Mouse (Mus musculus): ENCODE data around the gene Tnni1.

Tnni1 gene

DNA sequence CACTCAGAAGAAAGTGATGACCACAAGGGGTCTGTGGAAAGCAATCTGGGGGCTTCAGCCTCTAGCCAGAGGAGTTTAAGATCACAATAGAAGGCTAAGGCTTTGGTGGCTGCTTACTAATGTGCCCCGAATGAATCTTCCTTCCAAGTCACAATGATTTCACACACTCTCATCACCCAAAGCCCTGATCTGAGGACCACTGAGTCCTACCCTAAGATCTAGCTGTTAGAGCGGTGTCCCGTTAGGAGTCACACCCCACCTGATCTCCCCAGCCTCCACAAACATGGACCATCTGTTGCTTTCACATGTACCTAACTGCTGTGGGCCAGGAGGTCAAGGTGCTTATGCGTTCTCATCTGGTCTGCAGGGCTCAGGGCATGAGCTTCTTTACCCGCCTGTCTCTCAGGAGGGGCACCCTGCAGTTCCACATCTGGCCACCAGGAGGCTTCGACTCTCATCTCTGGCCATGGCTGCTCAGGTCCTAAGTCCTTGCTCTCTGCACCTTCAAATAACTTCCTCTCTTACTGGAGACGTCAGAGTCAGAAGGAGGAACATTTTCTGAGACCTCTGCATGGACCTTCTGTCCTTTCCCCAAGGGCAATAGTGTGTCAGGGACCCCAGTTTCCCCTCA lies 31.9 kb downstream of the Tnni1 start:
- DNase-seq: peak; percentile 91 to 97

DNA sequence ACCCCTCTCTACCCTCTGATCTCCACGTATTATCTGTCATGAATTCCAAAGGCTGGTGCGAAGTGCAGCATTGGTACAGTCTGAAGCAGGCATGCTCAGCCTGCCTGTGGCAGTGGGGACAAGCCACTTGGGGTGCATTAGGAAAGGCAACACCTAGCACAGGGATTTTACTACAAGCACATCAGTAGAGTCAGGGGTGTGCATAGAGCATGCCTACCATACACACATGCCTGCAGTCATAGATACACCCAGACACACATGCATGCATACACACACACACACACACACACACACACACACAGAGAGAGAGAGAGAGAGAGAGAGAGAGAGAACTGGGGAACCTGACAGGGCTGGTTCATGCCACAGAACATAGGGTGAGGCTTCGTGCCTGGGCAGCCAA lies 33.0 kb downstream of the Tnni1 start:
- no peak for DNase-seq

DNA sequence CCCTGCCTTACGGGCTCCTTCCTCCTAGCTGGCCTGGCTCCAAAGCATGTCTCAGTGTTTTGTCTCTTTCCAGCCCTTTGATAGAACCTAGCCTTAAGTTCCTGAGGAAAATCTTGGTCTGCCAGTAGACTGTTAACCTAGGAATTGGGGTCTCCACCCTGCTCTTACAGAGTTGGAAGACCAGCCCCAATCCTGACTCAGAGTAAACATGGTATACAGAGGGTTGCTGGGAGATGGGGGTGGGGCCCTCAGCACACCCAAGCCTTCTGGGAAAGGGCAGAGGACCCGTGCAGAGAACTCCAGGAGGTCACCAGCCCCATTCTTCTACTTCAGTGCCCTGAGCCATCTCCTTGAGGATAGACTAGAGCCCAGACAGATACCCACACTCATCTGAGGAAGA lies 33.4 kb downstream of the Tnni1 start:
- DNase-seq: no peak

DNA sequence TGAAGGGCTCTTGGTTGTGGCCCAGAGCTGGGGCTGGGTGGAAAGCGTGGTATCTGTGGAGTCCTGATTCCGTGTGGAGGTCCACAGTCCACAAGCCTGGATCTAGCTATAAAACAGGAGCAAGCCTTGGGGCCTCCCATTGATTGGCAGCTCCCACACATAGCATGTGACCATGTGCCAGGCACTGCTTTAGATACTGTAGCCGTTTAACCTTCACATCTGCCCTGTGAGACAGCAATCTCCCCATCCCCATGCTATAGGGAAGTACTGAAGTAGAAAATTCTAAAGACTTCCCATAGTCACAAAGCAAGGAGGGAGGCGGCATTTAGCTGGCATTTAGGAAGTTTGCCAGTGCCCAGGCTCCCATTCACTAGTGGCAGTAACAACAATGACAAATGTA lies 33.8 kb downstream of the Tnni1 start:
- DNase-seq: peak in 1 of 2 experiments; percentile 67

DNA sequence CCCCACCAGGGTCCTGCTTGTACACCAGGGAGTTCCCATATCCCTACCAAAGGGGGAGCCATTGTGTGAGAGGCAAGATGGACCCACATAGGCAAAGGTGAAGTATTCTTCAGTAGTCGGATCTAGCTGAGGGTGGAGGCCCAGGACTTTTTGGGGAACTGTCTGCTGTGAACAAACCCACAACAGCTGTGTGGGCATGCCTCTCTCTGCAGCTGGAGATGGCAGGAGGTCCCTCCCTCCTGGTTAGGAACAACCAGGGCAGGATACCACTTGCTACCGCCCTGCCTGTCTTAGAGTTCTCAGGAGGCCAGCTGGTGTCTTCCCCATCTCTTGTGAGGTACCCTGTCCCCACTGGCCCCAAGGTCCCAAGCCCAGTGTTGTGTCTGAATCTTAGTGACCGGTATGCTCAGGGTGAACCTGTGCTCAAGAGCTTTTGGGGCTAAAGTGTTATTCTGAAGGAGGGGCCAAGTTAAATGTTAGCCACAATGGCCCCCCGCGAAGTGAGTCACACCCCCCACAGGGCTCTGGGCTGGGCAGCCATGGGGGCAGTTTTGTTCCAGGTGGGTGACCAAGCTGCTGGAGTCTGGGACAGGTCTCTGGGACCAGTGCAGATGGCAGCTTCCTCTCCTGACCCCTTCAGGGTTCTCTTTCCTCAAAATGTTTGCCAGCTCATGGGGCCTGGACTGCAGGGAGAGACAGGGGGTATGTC lies 34.6 kb downstream of the Tnni1 start:
- DNase-seq: peak; percentile 82 to 92

DNA sequence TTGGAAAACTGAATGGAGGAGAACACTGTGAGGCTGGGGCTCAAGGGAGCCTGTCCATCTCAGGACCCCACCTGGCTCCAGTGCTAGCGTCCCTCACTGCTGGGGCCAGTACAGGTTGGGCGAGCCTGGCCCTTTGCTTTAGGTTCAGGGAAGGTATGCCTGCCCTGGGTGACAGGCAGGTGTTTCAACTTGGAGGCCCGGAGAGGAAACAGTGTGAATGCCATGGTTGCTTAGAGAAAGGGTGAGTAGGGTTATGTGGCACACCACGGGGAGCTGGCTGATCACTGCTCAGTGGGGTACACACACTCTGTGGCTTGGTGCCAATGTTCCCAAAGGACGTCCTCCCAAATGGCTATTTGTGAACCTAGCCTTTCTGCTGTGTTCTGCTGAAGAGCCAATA lies 35.3 kb downstream of the Tnni1 start:
- DNase-seq: peak in 1 of 2 experiments; percentile 62

DNA sequence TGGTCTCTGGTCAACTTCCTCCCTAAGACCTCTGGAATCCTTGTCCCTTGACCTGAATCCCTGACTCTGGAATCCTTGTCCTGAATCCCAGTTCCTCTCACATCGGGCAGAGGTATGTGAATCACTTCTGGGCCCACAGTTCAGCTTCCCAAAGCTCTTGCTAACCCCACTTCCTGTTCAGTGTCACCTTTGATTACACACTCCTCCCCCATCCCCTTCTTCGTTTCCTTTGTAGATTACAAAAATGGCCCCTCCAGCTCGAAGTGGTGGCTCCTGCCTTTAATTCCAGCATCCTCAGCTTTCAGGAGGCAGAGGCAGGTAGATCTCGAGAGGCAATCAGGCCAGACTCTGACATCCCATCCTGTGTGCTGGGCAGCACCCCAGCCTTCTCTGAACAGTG lies 38.4 kb downstream of the Tnni1 start:
- DNase-seq: no peak

DNA sequence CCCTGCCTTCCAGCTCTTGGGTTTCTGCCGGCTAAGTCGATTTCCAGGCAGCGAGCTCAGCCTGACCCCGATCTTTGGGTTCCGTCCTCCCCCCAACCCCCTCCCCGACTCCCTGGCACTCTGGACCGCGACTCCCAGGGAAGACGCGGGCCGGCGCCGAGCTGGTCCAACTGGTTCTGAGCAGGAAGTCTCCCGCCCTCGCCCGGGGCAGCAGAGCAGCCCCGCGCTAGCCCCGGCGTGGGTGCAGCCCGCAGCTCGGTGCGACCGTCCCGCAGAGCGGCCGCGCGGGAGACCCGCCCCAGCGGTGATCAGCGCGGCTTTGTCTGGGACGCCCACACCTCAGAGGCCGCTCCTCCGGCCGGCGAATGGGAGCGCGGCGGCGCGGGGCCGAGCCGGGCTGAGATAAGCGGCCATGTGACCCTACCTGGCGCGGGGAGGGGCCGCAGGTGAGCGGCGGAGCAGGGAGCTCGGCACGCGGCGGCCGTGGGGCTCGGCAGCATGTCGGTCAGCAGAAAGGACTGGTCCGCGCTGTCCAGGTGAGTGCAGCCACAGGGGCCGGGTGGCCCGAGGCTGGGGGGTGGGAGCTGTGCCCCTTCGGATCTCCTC lies 39.4 kb downstream of the Tnni1 start, which contains the start of gene Lad1:
Gene Lad1, plus strand, starts transcription at position 118 of the 606 bp plus-strand sequence.
- peak; percentile 77 to 92 for DNase-seq

DNA sequence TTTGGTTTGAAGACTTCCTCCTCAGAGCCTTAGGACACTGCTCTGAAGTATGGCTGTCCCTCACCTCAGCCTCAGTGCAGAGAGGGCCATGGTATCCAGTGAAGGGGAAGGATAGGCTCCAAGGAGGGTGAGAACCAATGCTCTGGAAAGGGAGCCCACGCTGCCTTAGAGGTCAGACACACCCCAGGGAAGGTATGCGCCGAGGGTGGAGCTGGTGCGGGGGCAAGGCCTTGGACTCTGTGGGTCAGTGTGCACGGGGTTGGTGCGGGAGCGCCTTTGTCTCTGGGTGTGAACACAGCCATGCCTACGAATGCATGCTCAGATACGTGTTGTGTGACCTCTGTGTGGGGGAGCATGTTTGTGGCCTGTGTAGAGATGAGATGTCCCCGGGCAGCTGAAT lies 40.8 kb downstream of the Tnni1 start:
- DNase-seq: peak in 1 of 2 experiments; percentile 67

DNA sequence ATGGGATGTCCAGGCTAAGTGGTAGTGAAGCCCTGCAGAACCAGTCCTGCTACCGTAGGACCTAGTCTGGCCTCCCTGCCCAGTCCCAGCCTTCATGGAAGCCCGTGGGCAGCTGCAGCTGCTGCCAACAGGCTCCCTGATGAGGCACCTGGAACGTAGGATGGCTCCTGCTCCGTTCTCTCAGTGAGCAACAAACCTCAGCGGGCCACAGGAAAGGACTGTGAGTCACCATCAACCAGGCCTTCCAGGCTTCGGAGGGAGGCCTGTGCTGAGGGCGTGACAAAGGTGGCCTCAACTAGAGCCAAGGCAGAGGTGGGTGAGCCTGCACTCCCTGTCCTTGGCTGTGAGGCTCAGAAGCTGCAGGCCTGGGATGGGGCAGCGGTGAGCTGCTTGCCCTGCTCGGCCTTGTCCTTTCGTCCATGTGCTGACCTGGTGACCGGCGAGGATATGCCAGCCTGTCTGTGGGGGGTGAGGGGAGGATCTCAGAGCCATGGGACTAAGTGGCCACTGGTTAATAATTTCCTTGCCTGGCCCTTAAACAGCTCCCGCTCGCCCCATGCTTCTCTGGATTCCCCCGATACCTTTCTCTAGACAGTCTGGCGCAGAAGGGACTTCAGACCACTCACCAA lies 41.6 kb downstream of the Tnni1 start:
- DNase-seq: peak; percentile 84 to 95

DNA sequence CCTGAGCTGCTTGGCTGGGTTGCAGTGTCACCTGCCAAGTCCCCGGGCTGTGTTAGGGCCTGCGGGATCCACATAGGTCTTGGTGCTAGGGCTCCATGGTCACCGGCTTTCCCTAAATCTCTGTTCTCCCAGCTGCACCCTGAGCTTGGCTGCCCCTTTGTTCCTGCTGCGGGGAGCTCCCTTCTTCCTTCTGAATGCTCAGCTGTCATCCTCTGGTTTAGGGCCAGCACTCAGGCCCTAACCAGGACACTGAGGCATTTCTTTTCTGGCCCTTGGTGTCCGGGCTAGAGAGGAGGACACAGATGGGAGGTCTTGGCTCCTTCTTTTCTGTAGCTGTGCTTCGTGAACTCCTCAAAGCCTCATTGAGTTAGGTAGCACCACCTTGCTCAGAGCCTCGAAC lies 42.5 kb downstream of the Tnni1 start:
- DNase-seq: no peak

DNA sequence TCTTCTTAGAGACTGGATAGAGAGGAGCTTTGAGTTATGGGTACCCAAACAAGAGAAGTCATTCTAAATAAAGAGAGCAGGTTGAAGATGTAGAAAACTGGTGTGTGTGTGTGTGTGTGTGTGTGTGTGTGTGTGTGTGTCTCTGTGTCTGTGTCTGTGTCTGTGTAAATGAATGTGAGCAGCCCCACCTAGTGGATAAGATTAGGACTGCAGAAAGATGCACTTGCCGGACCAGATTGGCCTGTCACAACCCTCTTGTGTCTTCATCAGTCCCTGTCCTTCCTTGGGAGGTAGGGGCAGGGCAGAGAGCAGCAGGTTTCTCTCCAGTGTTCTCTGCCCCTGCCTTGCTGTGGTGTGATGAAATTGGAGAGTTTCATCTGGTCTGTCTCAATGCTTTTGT lies 49.7 kb downstream of the Tnni1 start:
- DNase-seq: peak in 1 of 2 experiments; percentile 67

DNA sequence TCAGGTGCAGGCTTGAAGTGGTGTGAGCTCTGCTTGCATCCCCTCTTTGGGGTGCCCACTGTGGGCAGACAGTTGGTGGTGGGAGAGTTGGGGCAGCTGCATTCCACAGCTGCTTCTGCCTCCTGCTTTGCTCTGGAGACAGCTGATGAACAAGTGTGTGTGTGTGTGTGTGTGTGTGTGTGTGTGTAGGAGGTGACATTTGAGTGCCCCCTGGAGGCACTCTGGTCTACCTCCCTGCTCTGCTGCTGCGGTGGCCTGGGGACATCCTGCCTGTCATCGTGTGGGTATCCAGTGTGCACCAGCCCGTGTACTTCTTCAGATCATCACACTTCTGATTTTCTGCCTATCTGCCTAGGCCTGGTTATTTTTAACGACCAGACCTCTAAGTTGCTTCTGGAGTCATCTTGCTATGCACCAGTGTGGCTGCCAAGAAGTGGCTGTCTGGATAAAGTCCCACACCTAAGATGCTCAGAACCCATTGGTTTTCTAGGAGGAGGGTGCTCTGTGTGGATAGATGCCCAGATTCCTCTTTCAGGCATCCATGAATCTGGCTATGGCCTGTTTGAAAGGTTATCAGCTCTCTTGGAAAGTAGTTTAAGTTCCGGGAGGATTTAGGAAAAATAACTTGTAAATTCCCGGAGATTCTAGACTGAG lies 55.1 kb downstream of the Tnni1 start:
- DNase-seq: no peak

DNA sequence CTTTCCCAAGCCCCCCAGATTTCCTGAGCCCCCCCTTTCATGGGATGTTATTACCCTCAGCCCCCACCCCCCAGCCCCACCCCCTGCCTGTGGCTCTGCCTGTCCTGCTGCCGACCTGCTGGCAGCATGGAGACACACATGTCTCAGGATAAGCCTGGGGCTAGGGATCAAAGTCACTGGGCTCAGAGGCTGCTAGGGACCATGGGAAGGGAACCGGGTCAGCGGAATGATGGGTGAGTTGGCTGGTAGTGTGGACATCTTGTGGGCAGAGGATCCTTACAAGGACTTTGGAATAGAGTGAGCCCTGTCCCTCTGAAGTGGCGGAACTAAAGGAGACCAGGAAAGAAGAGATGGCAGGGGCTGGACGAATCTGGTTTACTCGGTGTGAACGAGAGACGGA lies 55.7 kb downstream of the Tnni1 start:
- DNase-seq: no peak

DNA sequence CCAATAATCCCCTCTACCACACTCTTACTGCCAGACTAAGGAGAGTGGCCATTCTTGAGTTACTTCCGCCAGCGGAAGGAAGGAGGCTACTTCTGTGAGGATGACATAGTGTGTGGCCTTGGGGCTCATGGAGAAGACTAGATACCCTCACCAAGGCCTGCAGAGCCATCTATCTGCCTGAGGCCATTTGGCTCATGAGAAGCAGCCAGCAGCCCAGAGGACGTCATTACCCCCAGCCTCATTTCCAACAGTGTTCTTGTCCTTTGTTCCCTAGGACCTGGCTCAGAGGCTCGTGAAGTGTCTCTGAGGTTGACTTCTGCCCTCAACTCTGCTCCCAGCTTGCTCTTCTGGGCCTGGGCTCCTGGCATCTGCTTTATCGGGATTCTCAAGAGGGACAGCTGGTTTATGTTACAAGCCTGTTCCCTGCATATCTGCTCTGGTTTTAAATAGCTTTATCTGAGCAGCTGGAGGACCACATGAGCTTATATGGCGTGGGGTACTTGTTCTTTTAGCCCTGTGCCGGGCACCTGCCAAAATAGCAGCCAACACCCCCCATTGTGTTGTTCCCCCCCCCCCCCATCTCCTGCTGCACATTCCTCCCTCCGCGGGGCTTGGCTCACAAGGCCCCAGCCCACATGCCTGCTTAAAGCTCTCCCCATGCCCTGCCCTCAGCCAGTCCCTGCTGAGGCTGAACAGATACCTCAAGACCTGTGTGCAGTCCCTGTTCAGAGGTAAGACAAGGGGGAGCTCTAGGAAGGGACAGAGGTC lies 56.7 kb downstream of the Tnni1 start, which contains the start of gene Tnnt2:
Gene Tnnt2, plus strand, starts transcription at position 639 of the 768 bp plus-strand sequence.
- no peak for DNase-seq

DNA sequence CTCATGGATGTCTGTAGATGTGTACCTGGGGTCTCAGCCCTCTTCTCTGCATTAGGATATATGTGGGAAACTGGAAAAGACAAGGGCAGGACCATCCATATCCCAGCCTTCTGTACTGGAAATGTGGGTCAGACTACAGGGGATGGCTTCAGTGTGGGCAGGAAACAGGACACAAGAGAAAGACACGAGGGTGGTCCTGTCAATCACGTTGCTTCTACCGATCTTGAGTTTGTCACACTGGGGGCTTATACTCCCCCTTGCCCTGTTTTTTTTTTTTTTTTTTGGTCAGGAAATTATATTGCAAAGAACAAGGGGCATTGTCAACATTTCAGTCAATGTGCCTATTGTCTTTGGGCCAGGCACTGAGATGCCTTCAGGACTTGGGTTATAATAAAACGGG lies 59.4 kb downstream of the Tnni1 start:
- DNase-seq: no peak

DNA sequence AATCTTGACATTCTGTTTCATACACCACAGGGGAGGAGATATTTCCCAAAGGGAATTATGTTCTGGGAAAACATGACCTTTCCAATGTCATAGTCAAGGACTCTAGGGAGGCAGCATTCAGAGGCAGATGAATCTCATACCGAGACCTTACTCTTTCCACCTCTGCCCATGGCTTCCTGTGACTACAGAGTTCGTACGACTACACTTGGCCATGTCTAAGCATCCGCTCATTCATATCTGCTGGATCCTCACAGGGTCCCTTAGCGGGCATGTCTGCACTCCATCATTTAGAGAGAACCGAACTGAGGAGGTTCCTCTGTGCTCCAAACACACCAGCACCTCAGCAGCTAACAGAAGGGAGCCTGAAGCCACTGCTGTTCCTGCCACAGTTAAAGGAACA lies 59.8 kb downstream of the Tnni1 start:
- no peak for DNase-seq

DNA sequence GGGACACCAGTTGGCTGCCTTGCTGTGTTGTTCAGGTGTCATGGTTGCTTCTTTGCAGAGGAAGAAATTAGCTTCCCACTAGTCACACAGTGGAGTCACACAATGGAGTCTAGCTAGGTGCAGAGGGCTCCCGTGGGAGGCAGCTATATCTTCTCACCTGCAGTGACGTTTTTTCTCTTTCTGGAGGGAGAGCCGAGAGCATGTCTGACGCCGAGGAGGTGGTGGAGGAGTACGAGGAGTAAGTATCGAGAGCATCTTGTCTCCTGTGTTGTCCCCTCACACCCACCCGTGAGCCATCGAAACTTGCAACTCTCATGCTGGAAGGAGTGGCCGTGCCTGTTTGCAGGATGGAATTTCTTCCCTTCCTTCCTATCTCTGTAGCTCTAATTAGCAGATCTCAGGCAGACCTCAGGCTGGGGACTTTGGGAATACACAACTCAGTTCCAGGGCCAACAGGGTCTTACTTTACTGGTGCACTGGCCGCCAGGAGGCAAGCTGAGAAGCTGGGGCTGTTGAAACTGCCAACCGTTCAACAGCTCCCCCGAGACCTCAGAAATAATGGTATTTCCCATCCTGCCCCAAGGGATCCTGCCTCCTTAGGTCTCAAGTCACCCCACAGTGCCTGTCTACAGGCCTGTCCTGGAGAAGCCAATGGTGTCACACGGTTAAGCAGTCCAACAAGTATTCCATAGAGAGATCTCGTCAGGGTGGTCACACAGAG lies 61.6 kb downstream of the Tnni1 start:
- no peak for DNase-seq

DNA sequence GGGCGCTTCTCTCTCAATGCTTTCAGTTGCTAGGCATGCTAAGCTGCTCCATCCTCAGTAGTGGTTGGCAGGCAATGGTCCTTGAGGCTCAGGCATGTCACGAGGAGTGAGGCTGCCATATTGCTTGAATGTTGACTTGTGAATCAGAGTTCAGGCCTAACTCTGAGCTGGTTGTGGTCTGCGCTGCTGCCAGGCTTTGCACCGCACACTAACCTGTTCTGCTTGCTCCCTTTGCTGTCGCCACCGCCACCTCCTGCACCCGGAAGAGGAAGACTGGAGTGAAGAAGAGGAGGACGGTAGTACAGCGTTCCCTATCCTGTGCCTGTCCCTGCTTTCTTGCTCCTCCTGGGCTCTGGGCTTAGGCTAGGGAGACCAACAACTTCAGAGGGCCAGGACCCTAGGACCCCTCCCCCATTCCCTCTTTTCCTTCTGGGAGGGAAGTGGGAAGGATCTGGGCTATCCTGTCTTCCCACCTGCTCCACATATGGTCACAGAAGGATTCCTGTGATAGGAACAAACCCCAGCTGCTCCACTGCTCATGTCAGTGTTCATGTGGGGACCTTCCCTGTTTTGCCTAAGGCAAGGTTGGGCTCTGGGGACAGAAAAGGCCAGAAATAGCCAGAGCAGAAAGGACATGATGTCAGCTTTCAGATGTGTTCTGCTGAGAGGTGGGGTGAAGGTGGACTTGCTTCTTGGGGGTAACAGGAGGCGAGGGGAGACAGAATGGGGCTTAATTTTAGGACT lies 64.5 kb downstream of the Tnni1 start:
- no peak for DNase-seq

DNA sequence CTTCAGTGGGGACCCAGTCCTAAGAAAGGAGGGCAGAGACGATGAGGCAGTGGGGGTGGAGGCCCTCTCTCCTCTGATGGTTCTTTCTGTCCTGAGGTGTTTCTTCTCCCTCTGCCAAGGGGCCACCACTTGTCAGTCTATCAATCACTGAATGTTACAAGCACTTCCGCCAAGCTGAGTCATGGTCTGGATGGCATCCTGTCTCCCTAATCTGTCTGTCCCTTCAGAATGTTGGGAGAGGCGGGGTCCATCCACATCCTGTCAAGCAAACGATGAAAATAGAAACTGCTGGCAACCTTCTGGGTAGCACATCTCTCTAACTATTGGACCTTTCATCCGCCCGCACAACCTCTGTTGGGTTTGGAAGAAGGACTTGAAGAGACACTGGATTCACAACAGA lies 65.2 kb downstream of the Tnni1 start:
- no peak for DNase-seq

DNA sequence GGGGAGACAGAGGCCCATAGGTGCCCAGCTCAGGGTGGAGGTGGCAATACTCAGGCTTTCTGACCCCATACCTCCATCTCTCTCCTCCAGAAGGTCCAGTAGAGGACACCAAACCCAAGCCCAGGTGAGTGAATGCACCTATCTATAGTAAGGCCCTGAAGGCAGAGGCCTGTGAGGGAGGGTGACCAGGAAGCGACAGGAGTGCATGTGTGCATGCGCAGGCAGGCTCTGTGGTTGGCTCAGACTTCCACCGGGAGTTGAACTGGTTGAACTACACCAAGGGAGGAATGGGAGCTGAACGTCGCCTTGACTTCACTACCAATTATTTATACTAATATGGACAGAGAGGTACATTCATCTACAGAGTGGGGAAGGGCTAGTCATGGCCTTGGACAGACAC lies 67.4 kb downstream of the Tnni1 start:
- DNase-seq: no peak

All from kidney, postnatal 25 days (tissue).